Mouse (Mus musculus): ENCODE results near the gene Lgr6.

The Lgr6 gene

GRCm38 (mm10) chr1:134960634-134961033, 144.4 kb downstream of the Lgr6 start:
- no peak for DNase-seq (ENCODE audit: low spot score in 2 of 2)

GRCm38 (mm10) chr1:134955637-134956176, 149.4 kb downstream of the Lgr6 start, which contains the start of gene Ppp1r12b:
Gene Ppp1r12b, minus strand, starts transcription at chr1:134955942.
- DNase-seq (ENCODE audit: low spot score in 2 of 2), result peak; percentile 89 to 94

DNA sequence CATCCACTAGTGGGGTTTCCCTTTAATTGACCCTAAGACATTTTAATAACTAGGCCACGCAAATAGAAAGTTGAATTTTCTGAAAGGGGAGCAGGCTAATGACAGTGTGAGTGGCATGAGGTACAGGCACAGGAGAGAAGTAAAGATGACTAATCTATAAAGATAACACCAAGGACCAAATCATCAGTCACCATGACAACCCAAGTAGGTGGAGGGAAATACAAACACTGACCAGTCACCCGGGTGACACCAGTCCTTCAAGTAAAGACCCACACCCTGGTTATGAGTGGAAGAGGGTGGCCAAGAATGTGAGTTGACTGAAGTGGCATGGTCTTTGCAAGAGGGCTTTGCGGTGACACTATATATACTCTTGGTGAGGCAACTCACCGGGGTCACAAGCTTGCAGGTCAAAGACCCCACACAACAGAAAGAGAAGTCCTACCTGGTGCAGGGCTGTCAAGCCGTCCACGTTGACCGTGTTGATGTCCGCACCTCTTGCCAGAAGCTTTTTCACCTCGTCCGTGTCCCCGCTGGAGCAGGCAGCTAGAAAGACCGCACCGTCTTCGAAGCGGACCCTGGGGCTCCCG, 149.9 kb downstream of the Lgr6 start:
- no peak for DNase-seq (ENCODE audit: low spot score in 2 of 2)

GRCm38 (mm10) chr1:134949946-134950345, 155.1 kb downstream of the Lgr6 start:
- DNase-seq (ENCODE audit: low spot score in 2 of 2), result no peak

- no peak for DNase-seq (ENCODE audit: low spot score in 2 of 2)
Observed at GRCm38 (mm10) chr1:134947590-134947989, 157.5 kb downstream of the Lgr6 start.

DNA sequence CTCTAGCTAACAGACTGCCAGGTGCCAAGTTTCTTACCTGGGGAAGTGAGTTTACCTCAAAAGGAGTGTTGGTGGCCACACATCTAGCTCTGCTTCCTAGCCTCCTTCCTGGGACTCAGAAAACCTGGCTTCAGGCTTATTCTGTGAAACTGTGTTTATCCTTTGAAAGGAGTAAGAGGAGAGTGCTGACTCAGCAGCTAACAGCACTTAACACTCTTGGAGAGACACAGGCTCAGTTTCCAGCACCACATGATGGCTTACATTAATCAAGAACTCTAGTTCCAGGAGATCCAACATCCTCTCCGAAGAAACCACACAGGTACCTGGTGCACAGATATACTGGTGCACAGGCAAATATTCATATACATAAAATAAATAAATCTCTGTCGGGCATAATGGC, 162.2 kb downstream of the Lgr6 start:
- no peak for DNase-seq (ENCODE audit: low spot score in 2 of 2)

GRCm38 (mm10) chr1:134940863-134941262, 164.2 kb downstream of the Lgr6 start:
- DNase-seq (ENCODE audit: low spot score in 2 of 2), result no peak

DNA sequence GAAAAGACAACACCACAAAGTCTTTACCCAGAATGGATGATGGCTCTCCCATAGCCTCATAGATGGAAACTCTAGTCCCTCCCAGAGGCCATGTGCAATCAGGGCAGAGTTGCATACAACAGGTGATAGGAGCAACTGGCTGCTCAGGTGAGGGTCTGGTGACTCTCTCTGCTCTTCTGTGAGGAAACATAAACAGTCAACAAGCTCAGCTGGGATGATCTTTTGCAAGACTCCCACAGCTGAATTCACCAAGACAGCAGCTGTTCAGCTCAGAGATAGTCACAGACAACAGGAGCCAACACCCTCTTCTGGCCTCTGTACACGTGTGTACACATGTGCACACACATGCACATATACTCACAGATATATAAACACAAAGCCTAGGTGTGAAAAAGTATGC, 166.8 kb downstream of the Lgr6 start:
- DNase-seq (ENCODE audit: low spot score in 2 of 2), result no peak

GRCm38 (mm10) chr1:134936335-134936734, 168.7 kb downstream of the Lgr6 start:
- no peak for DNase-seq (ENCODE audit: low spot score in 2 of 2)

Data from urinary bladder, postnatal 36 days (tissue).